Mouse (Mus musculus): ENCODE data around the gene Trappc10.

- TF ChIP-seq CTCF (IDR thresholded peaks at IDR 0.05; ENCODE audit: control insufficient read depth, insufficient read depth, insufficient read length) (no peak), MAX (IDR thresholded peaks at IDR 0.05) (no peak), FOSL1 (IDR thresholded peaks at IDR 0.05; ENCODE audit: insufficient read depth, low read length, poor library complexity, severe bottlenecking) (no peak), USF1 (IDR thresholded peaks at IDR 0.05; ENCODE audit: low read depth) (no peak), CEBPB (IDR thresholded peaks at IDR 0.05; ENCODE audit: low read depth) (no peak), MYOD1 (IDR thresholded peaks at IDR 0.05; ENCODE audit: control insufficient read depth, insufficient read length, low read depth) (no peak)
Measured at GRCm38 (mm10) chr10:78138812-78139523, 105.5 kb downstream of the Trappc10 start.
